Mouse (Mus musculus) adrenal gland, postnatal 10 days (tissue): ENCODE data around the gene Fkbp5. TPM values are rescaled to one million over a fixed set of nuclear protein-coding genes. Genes with fewer than 3 reads are reported as not detected.
A peak's percentile ranks its signal among the peaks of the same experiment; 100 is the strongest.
"Not testable (repeated sequence)": the region's sequence is repeated elsewhere in the genome, so short reads cannot be mapped to it uniquely, and the experiment has no call there.

ENCODE experiments used
- DNase-seq: peaks from one replicate; pipeline ENCODE4 v3.0.0; 2021; ENCODE audit warnings: mixed read lengths
- total RNA-seq, 2 experiments: library from RNA; stranded (reverse); gene quantifications; 2 replicates each; pipeline ENCODE4 v1.2.3; 2021

The Fkbp5 gene
- total RNA-seq, 2 experiments from 2014 or later: 55.4 to 95.1 TPM

- no peak for DNase-seq
Measured at GRCm38 (mm10) chr17:28371941-28372340, 145.4 kb downstream of the Fkbp5 start.

- DNase-seq: peak; percentile 63
Measured at GRCm38 (mm10) chr17:28371286-28371685, 146.0 kb downstream of the Fkbp5 start.

GRCm38 (mm10) chr17:28369056-28369455 is 148.3 kb downstream of the Fkbp5 start:
- DNase-seq: no peak

GRCm38 (mm10) chr17:28368449-28368848 is 148.9 kb downstream of the Fkbp5 start:
- peak; percentile 89 for DNase-seq

GRCm38 (mm10) chr17:28365122-28365521 is 152.2 kb downstream of the Fkbp5 start, which contains the start of gene Tulp1:
Gene Tulp1 (minus strand): TSS chr17:28365222.
- no peak for DNase-seq

- no peak for DNase-seq
Measured at GRCm38 (mm10) chr17:28363507-28363906, 153.8 kb downstream of the Fkbp5 start.

- no peak for DNase-seq
Measured at GRCm38 (mm10) chr17:28362653-28363292, 154.6 kb downstream of the Fkbp5 start.

GRCm38 (mm10) chr17:28361921-28362652 is 155.2 kb downstream of the Fkbp5 start:
- DNase-seq: no peak

GRCm38 (mm10) chr17:28360531-28361277 is 156.6 kb downstream of the Fkbp5 start:
- no peak for DNase-seq

- DNase-seq: not testable (repeated sequence)
Measured at GRCm38 (mm10) chr17:28358576-28359261, 158.6 kb downstream of the Fkbp5 start.

GRCm38 (mm10) chr17:28355871-28356270 is 161.5 kb downstream of the Fkbp5 start:
- no peak for DNase-seq

GRCm38 (mm10) chr17:28352018-28352417 is 165.3 kb downstream of the Fkbp5 start:
- no peak for DNase-seq

GRCm38 (mm10) chr17:28351353-28351890 is 165.9 kb downstream of the Fkbp5 start:
- DNase-seq: no peak

- DNase-seq: peak; percentile 90
Measured at GRCm38 (mm10) chr17:28350466-28351352, 166.6 kb downstream of the Fkbp5 start, which contains the start of gene Tead3. Gene Tead3 (minus strand): TSS chr17:28350817.

- peak; percentile 67 for DNase-seq
Measured at GRCm38 (mm10) chr17:28349901-28350465, 167.3 kb downstream of the Fkbp5 start.

GRCm38 (mm10) chr17:28349264-28349880 is 168.0 kb downstream of the Fkbp5 start:
- no peak for DNase-seq
